Mouse (Mus musculus) limb, embryonic 14.5 days (tissue): ENCODE measurements at regions not wholly inside any gene's neighbourhood (a gene's known extent, or its start where the extent isn't known, plus 50 kb on each side); places are given as distances from the start of the nearest gene placed in this dataset.

Experiments
- ATAC-seq: fragments of 200-750 bp; cut with Nextera tagmentation; 2 replicates; pipeline ENCODE4 v1.8.0; 2017; ENCODE audit warnings: low read depth, moderate number of reproducible peaks, moderate TSS enrichment; ENCODE audit not compliant: low FRiP score
- DNase-seq: peaks from one replicate; pipeline ENCODE4 v3.0.0-alpha.2; 2015; ENCODE audit warnings: low spot score
- H3K27ac ChIP-seq: fragments of 300-500 bp; sonication (generic); replicated peaks from 2 replicates; pipeline ENCODE4 v1.5.1; 2014; ENCODE audit warnings: low read depth, mild to moderate bottlenecking, low read length, moderate library complexity, mixed read lengths
- H3K27me3 ChIP-seq: fragments of 300-500 bp; sonication (generic); 2 replicates; pipeline ENCODE4 v1.6.1; 2014; ENCODE audit warnings: low read length, mixed read lengths; ENCODE audit not compliant: control insufficient read depth, insufficient read depth
- H3K36me3 ChIP-seq: fragments of 300-500 bp; sonication (generic); 2 replicates; pipeline ENCODE4 v1.6.1; 2014; ENCODE audit warnings: mild to moderate bottlenecking, low read length, moderate library complexity, mixed read lengths; ENCODE audit not compliant: control insufficient read depth, insufficient read depth
- H3K4me1 ChIP-seq: fragments of 300-500 bp; sonication (generic); 2 replicates; pipeline ENCODE4 v1.6.1; 2014; ENCODE audit warnings: antibody characterized with exemption, low read length, mixed read lengths; ENCODE audit not compliant: control insufficient read depth, insufficient read depth
- H3K4me2 ChIP-seq: fragments of 300-500 bp; sonication (generic); replicated peaks from 2 replicates; pipeline ENCODE4 v1.6.1; 2014; ENCODE audit warnings: low read depth, mild to moderate bottlenecking, low read length, moderate library complexity; ENCODE audit not compliant: severe bottlenecking
- H3K4me3 ChIP-seq: fragments of 300-500 bp; sonication (generic); replicated peaks from 2 replicates; pipeline ENCODE4 v1.5.1; 2014; ENCODE audit warnings: low read length
- H3K9ac ChIP-seq: fragments of 300-500 bp; sonication (generic); 2 replicates; pipeline ENCODE4 v1.6.1; 2014; ENCODE audit warnings: mild to moderate bottlenecking, low read depth, low read length, moderate library complexity; ENCODE audit not compliant: severe bottlenecking
- H3K9me3 ChIP-seq: fragments of 300-500 bp; sonication (generic); 2 replicates; pipeline ENCODE4 v1.6.1; 2016; ENCODE audit warnings: low read length; ENCODE audit not compliant: control insufficient read depth
- POLR2A ChIP-seq: fragments of 200-500 bp; IDR thresholded peaks from 2 replicates; pipeline ENCODE4 v1.8.0; 2012; ENCODE audit warnings: inconsistent platforms, mild to moderate bottlenecking, moderate library complexity, borderline replicate concordance; ENCODE audit not compliant: insufficient read depth, insufficient read length; ENCODE audit errors: extremely low read depth
- WGBS: fragments of 180-500 bp; shearing (Covaris S2); extraction: QIAGEN DNeasy Blood & Tissue Kit; methylation state at CpG from one replicate; pipeline ENCODE4 v1.1.7; 2014; 5-methylcytosine and 5-hydroxymethylcytosine counted together

- ATAC-seq: no peak
- no peak for TF ChIP-seq POLR2A
- Histone ChIP-seq H3K36me3 (no peaks in the 10 kb centered on the region), H3K4me1 (no peaks in the 10 kb centered on the region), H3K4me2 (no peak overlapping the region), H3K9me3 (no peaks in the 10 kb centered on the region), H3K27ac (no peak overlapping the region), H3K27me3 (no peaks in the 10 kb centered on the region), H3K9ac (no peak overlapping the region), H3K4me3 (no peak overlapping the region)
- WGBS: 64% methylated on average over 2 of the region's 2 CpGs
- DNase-seq: no peak
These were observed 746.9 kb downstream of the Tpm3-rs7 start for GRCm38 (mm10) chr14:114061347-114061746.

GRCm38 (mm10) chr14:114062582-114062981 is 748.2 kb downstream of the Tpm3-rs7 start:
- H3K9me3 ChIP-seq: no peaks in the 10 kb centered on the region
- no peaks in the 10 kb centered on the region for H3K36me3 ChIP-seq
- DNase-seq: no peak
- 46% methylated on average over 4 of the region's 4 CpGs for WGBS
- no peak overlapping the region for H3K9ac ChIP-seq
- no peaks in the 10 kb centered on the region for H3K4me1 ChIP-seq
- H3K27me3 ChIP-seq: no peaks in the 10 kb centered on the region
- no peak overlapping the region for H3K27ac ChIP-seq
- no peak overlapping the region for H3K4me3 ChIP-seq
- no peak for ATAC-seq
- TF ChIP-seq POLR2A: no peak
- H3K4me2 ChIP-seq: no peak overlapping the region

GRCm38 (mm10) chr14:114073236-114073635 is 758.8 kb downstream of the Tpm3-rs7 start:
- H3K9me3 ChIP-seq: no peaks in the 10 kb centered on the region
- no peaks in the 10 kb centered on the region for H3K36me3 ChIP-seq
- ATAC-seq (no peak), DNase-seq (no peak)
- 43% methylated on average over 2 of the region's 2 CpGs for WGBS
- no peak overlapping the region for H3K9ac ChIP-seq
- TF ChIP-seq POLR2A: no peak
- no peaks in the 10 kb centered on the region for H3K4me1 ChIP-seq
- H3K4me2 ChIP-seq: no peak overlapping the region
- no peak overlapping the region for H3K4me3 ChIP-seq
- H3K27ac ChIP-seq: no peak overlapping the region
- H3K27me3 ChIP-seq: no peaks in the 10 kb centered on the region

GRCm38 (mm10) chr14:114074011-114074410 is 759.6 kb downstream of the Tpm3-rs7 start:
- Histone ChIP-seq H3K4me3 (no peak overlapping the region), H3K27ac (no peak overlapping the region), H3K9ac (no peak overlapping the region), H3K4me2 (no peak overlapping the region), H3K9me3 (no peaks in the 10 kb centered on the region), H3K27me3 (no peaks in the 10 kb centered on the region), H3K4me1 (no peaks in the 10 kb centered on the region), H3K36me3 (no peaks in the 10 kb centered on the region)
- WGBS: 86% methylated on average over 4 of the region's 4 CpGs
- DNase-seq: no peak
- TF ChIP-seq POLR2A: no peak
- ATAC-seq: no peak

- H3K4me1 ChIP-seq: no peaks in the 10 kb centered on the region
- no peak for TF ChIP-seq POLR2A
- H3K36me3 ChIP-seq: no peaks in the 10 kb centered on the region
- H3K27me3 ChIP-seq: no peaks in the 10 kb centered on the region
- DNase-seq (no peak), ATAC-seq (no peak)
- no peak overlapping the region for H3K27ac ChIP-seq
- no peaks in the 10 kb centered on the region for H3K9me3 ChIP-seq
- no peak overlapping the region for H3K9ac ChIP-seq
- no peak overlapping the region for H3K4me2 ChIP-seq
- no peak overlapping the region for H3K4me3 ChIP-seq
- WGBS: 59% methylated on average over 8 of the region's 8 CpGs
These were observed 792.4 kb downstream of the Tpm3-rs7 start for GRCm38 (mm10) chr14:114106786-114107185.

- DNase-seq: no peak
These were observed 814.1 kb downstream of the Tpm3-rs7 start for GRCm38 (mm10) chr14:114128491-114128890.

More at GRCm38 (mm10) chr14:114128491-114128890, 814.1 kb downstream of the Tpm3-rs7 start:
- WGBS: 93% methylated on average over 2 of the region's 2 CpGs
- Histone ChIP-seq H3K27ac (no peak overlapping the region), H3K4me3 (no peak overlapping the region), H3K4me1 (no peaks in the 10 kb centered on the region), H3K9me3 (no peaks in the 10 kb centered on the region), H3K4me2 (no peak overlapping the region), H3K27me3 (no peaks in the 10 kb centered on the region), H3K36me3 (no peaks in the 10 kb centered on the region), H3K9ac (no peak overlapping the region)
- TF ChIP-seq POLR2A: no peak
- no peak for ATAC-seq
